Mouse (Mus musculus): Measurements from ENCODE around the gene Gm20738. TPM values are rescaled to one million over a fixed set of nuclear protein-coding genes. Genes with fewer than 3 reads are reported as not detected.
"Not testable (repeated sequence)": the region's sequence is repeated elsewhere in the genome, so short reads cannot be mapped to it uniquely, and the experiment has no call there.

The Gm20738 gene
- polyA plus RNA-seq (2014; fragmentation: Nextera tagmentation; extraction: Ambion mirVana), result not detected in 2 replicates

GRCm38 (mm10) chrY:37957511-37957910, at the start of gene Gm20738:
Gene Gm20738 (plus strand): TSS chrY:37957811.
- ATAC-seq (replicated peaks; ENCODE audit: low FRiP score); H3K27me3 ChIP-seq (replicated peaks; ENCODE audit: control insufficient read depth, insufficient read depth, low read length); DNase-seq (ENCODE audit: low spot score); H3K9ac ChIP-seq (ENCODE audit: low read depth, low read length); H3K36me3 ChIP-seq (ENCODE audit: control insufficient read depth, insufficient read depth, low read length); H3K27ac ChIP-seq (ENCODE audit: low read depth, low read length); H3K4me1 ChIP-seq (replicated peaks; ENCODE audit: control insufficient read depth, insufficient read depth, low read length); H3K9me3 ChIP-seq (ENCODE audit: control insufficient read depth, low read length); H3K4me2 ChIP-seq; H3K4me3 ChIP-seq (ENCODE audit: low read depth, low read length): not testable (repeated sequence)
- WGBS, result 55% methylated on average over 2 of the region's 4 CpGs
